In the genomic region with DNA sequence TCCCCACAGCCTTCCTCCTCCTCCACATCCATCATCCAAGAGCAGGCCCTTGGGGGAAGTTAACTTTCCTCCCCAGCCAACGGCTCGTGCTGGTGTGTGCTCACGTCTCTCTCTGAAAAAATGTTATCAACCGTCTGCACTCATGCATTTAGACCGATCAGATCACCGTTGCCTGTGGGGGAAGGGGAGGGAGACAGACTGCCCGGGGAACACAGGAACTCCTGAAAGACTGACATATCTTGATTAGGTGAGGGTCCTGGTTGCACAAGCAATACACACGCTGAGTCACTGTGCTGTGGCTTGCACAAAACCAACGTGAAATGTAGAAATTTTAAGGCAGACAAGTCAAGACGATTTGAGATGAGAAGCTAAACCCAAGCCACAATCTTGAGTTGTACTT, we compare ENCODE assay signal across 12 mouse cellular contexts. TPM values are rescaled to one million over a fixed set of nuclear protein-coding genes. Genes with fewer than 3 reads are reported as not detected.
DNase-seq lines count a peak whose midpoint lies in the region; ATAC-seq and TF ChIP-seq lines count a peak whose summit lies in the region.
"Had no signal": no experiment of that assay in that cellular context is flagged by ENCODE, and none has a peak within 500 bp of the region (broad histone marks: within the 10 kb centered on the region; RNA-seq: fewer than 3 reads in every experiment).

No protein-coding gene starts in this region.

- DNase-seq in lung, embryonic 14.5 days = no peak
- no peak for DNase-seq in lung, postnatal 25 days (ENCODE audit: low spot score)
- DNase-seq in liver, embryonic 13.5 days = peak; percentile 93
- DNase-seq in ovary, postnatal 10 days (ENCODE audit: low spot score) = no peak
- DNase-seq in layer of hippocampus, adult 8-10 months (ENCODE audit: low spot score in 2 of 2) = no peak
- DNase-seq: adrenal gland, postnatal 10 days; cerebellum, postnatal 25 days had no signal

- no peak for TF ChIP-seq CTCF in lung, embryonic 14.5 days (IDR thresholded peaks at IDR 0.05; ENCODE audit: low read depth)

- H3K4me1 ChIP-seq in lung, embryonic 14.5 days (ENCODE audit: insufficient read depth) = no peaks in the 10 kb centered on the region
- peaks cover 94% of the 10 kb centered on the region for H3K4me1 ChIP-seq in liver, embryonic 13.5 days (replicated peaks)
- peaks cover 6% of the 10 kb centered on the region; the same call in 1 of the 2 replicates for H3K4me1 ChIP-seq in stomach, embryonic 15.5 days
- H3K4me1 ChIP-seq: hindbrain, embryonic 15.5 days; midbrain, embryonic 12.5 days; neural tube, embryonic 12.5 days had no signal

- peak overlapping the region; percentile 47; the same call in 1 of the 2 replicates for H3K27ac ChIP-seq in lung, embryonic 14.5 days (ENCODE audit: low read depth)
- H3K27ac ChIP-seq in liver, embryonic 13.5 days = peak overlapping the region; percentile 99
- no peak overlapping the region; the same call in 1 of the 2 replicates for H3K27ac ChIP-seq in stomach, embryonic 15.5 days
- H3K27ac ChIP-seq: hindbrain, embryonic 15.5 days; midbrain, embryonic 12.5 days; neural tube, embryonic 12.5 days had no signal

- H3K4me3 ChIP-seq in lung, embryonic 14.5 days (ENCODE audit: low read depth, low read length) = no peak overlapping the region
- H3K4me3 ChIP-seq in liver, embryonic 13.5 days (replicated peaks) = peak overlapping the region; percentile 21
- no peak overlapping the region for H3K4me3 ChIP-seq in stomach, embryonic 15.5 days (replicated peaks)
- H3K4me3 ChIP-seq: hindbrain, embryonic 15.5 days; midbrain, embryonic 12.5 days; neural tube, embryonic 12.5 days had no signal

- ATAC-seq in lung, embryonic 14.5 days (ENCODE audit: insufficient read depth) = no peak; the same call in 1 of the 2 replicates
- ATAC-seq in common myeloid progenitor, adult 5-6 weeks (replicated peaks; ENCODE audit: low read depth, poor library complexity, severe bottlenecking) = peak; percentile 83
- ATAC-seq in liver, embryonic 13.5 days (ENCODE audit: low read depth) = peak; percentile 93
- ATAC-seq in stomach, embryonic 15.5 days (ENCODE audit: insufficient read depth, low FRiP score, low read depth) = peak; percentile 87

- H3K4me2 ChIP-seq in lung, embryonic 14.5 days = no peak overlapping the region
- H3K4me2 ChIP-seq in liver, embryonic 13.5 days = peak overlapping the region; percentile 54
- no peak overlapping the region for H3K4me2 ChIP-seq in stomach, embryonic 15.5 days
- H3K4me2 ChIP-seq: hindbrain, embryonic 15.5 days; midbrain, embryonic 12.5 days; neural tube, embryonic 12.5 days had no signal

- H3K9ac ChIP-seq in lung, embryonic 14.5 days = no peak overlapping the region
- peak overlapping the region; percentile 58 for H3K9ac ChIP-seq in liver, embryonic 13.5 days
- H3K9ac ChIP-seq in stomach, embryonic 15.5 days = no peak overlapping the region
- H3K9ac ChIP-seq: hindbrain, embryonic 15.5 days; midbrain, embryonic 12.5 days; neural tube, embryonic 12.5 days had no signal

- no peaks in the 10 kb centered on the region for H3K27me3 ChIP-seq in lung, embryonic 14.5 days (ENCODE audit: insufficient read depth, low read length)
- no peaks in the 10 kb centered on the region for H3K27me3 ChIP-seq in liver, embryonic 13.5 days
- no peaks in the 10 kb centered on the region for H3K27me3 ChIP-seq in stomach, embryonic 15.5 days (replicated peaks)
- H3K27me3 ChIP-seq: hindbrain, embryonic 15.5 days; midbrain, embryonic 12.5 days; neural tube, embryonic 12.5 days had no signal

- no peaks in the 10 kb centered on the region for H3K36me3 ChIP-seq in lung, embryonic 14.5 days (ENCODE audit: insufficient read depth)
- H3K36me3 ChIP-seq in liver, embryonic 13.5 days = no peaks in the 10 kb centered on the region
- H3K36me3 ChIP-seq in stomach, embryonic 15.5 days = no peaks in the 10 kb centered on the region
- H3K36me3 ChIP-seq: hindbrain, embryonic 15.5 days; midbrain, embryonic 12.5 days; neural tube, embryonic 12.5 days had no signal

- WGBS in lung, embryonic 14.5 days = 21% methylated on average over 10 of the region's 10 CpGs
- WGBS in liver, embryonic 13.5 days (ENCODE audit: insufficient replicate concordance) = 2% methylated on average over 10 of the region's 10 CpGs
- 26% methylated on average over 10 of the region's 10 CpGs for WGBS in stomach, embryonic 15.5 days

- no peaks in the 10 kb centered on the region for H3K9me3 ChIP-seq in lung, embryonic 14.5 days (ENCODE audit: low read depth, low read length)
- no peaks in the 10 kb centered on the region for H3K9me3 ChIP-seq in liver, embryonic 13.5 days (replicated peaks)
- H3K9me3 ChIP-seq in stomach, embryonic 15.5 days = no peaks in the 10 kb centered on the region
- H3K9me3 ChIP-seq: hindbrain, embryonic 15.5 days; midbrain, embryonic 12.5 days; neural tube, embryonic 12.5 days had no signal

RNA-seq across cellular contexts. Expression of a gene that starts 9.7 kb away (rescaled TPM):
- polyA plus RNA-seq in lung, embryonic 14.5 days (2014; fragmentation: Nextera tagmentation; extraction: Ambion mirVana) = 33.8 and 45.3 TPM in 2 replicates
- total RNA-seq in common myeloid progenitor, adult 5-6 weeks (2017) = 293 and 407 TPM in 2 replicates
- 42.7 and 55.6 TPM in 2 replicates for polyA plus RNA-seq in liver, embryonic 13.5 days (2015; fragmentation: Nextera tagmentation; extraction: Ambion mirVana)
- 42.7 and 47.9 TPM in 2 replicates for polyA plus RNA-seq in stomach, embryonic 15.5 days (2015; fragmentation: Nextera tagmentation; extraction: Ambion mirVana)
- total RNA-seq in layer of hippocampus, adult 8-10 months (2022) = 10 to 100 TPM; 81.5 to 97.4 (median 90.2) TPM

RNA-seq across cellular contexts. Expression of a gene that starts 41.3 kb away (rescaled TPM):
- polyA plus RNA-seq in lung, embryonic 14.5 days (2014; fragmentation: Nextera tagmentation; extraction: Ambion mirVana) = 0.18 and 0.21 TPM in 2 replicates
- total RNA-seq in common myeloid progenitor, adult 5-6 weeks (2017) = 0.05 TPM in 1 of 2 replicates, not detected in the other
- polyA plus RNA-seq in liver, embryonic 13.5 days (2015; fragmentation: Nextera tagmentation; extraction: Ambion mirVana) = 0.43 and 0.52 TPM in 2 replicates
- polyA plus RNA-seq in stomach, embryonic 15.5 days (2015; fragmentation: Nextera tagmentation; extraction: Ambion mirVana) = 0.59 and 0.65 TPM in 2 replicates
- total RNA-seq in layer of hippocampus, adult 8-10 months (2022) = under 1 TPM in 2 of 4 experiments, not detected in 2; 0.73 to 0.85 TPM

RNA-seq across cellular contexts. Expression of a gene that starts 46.9 kb away (rescaled TPM):
- polyA plus RNA-seq in lung, embryonic 14.5 days (2014; fragmentation: Nextera tagmentation; extraction: Ambion mirVana) = 29.9 and 34.1 TPM in 2 replicates
- total RNA-seq in common myeloid progenitor, adult 5-6 weeks (2017) = 0.58 and 2.2 TPM in 2 replicates
- polyA plus RNA-seq in liver, embryonic 13.5 days (2015; fragmentation: Nextera tagmentation; extraction: Ambion mirVana) = 3.5 TPM in 2 replicates
- 25.8 and 26.5 TPM in 2 replicates for polyA plus RNA-seq in stomach, embryonic 15.5 days (2015; fragmentation: Nextera tagmentation; extraction: Ambion mirVana)
- total RNA-seq in layer of hippocampus, adult 8-10 months (2022) = 1 to 10 TPM; 1.0 to 2.6 (median 1.4) TPM

RNA-seq across cellular contexts. Expression of a gene that starts 52.7 kb away (rescaled TPM):
- 4.0 and 4.7 TPM in 2 replicates for polyA plus RNA-seq in lung, embryonic 14.5 days (2014; fragmentation: Nextera tagmentation; extraction: Ambion mirVana)
- total RNA-seq in common myeloid progenitor, adult 5-6 weeks (2017) = 144 and 156 TPM in 2 replicates
- polyA plus RNA-seq in liver, embryonic 13.5 days (2015; fragmentation: Nextera tagmentation; extraction: Ambion mirVana) = 5.5 and 6.0 TPM in 2 replicates
- 3.1 and 3.6 TPM in 2 replicates for polyA plus RNA-seq in stomach, embryonic 15.5 days (2015; fragmentation: Nextera tagmentation; extraction: Ambion mirVana)
- under 1 TPM in 3 of 4 experiments, not detected in 1; 0.20 to 0.47 (median 0.27) TPM for total RNA-seq in layer of hippocampus, adult 8-10 months (2022)
